Mouse (Mus musculus): Measurements from ENCODE around the gene Capn15. TPM values are rescaled to one million over a fixed set of nuclear protein-coding genes. Genes with fewer than 3 reads are reported as not detected.

The Capn15 gene
- polyA plus RNA-seq, 1 experiment from 2014 or later: 32.5 TPM

GRCm38 (mm10) chr17:25941511-25942241 lies 43.9 kb downstream of the Capn15 start:
- 3% methylated on average over 54 of the region's 54 CpGs for WGBS
- Histone ChIP-seq H3K4me1 (peaks cover 12% of the 10 kb centered on the region), H3K4me3 (peak overlapping the region; percentile 82), H3K36me3 (peaks cover 14% of the 10 kb centered on the region), H3K27me3 (no peaks in the 10 kb centered on the region), H3K9ac (peak overlapping the region; percentile 92), H3K4me2 (replicated peaks) (peak overlapping the region; percentile 68), H3K9me3 (replicated peaks) (no peaks in the 10 kb centered on the region), H3K27ac (peak overlapping the region; percentile 84)
- peak; percentile 67 for ATAC-seq (ENCODE audit: low FRiP score)

GRCm38 (mm10) chr17:25934526-25934925 lies 51.1 kb downstream of the Capn15 start:
- no peak overlapping the region for H3K9ac ChIP-seq
- no peaks in the 10 kb centered on the region for H3K27me3 ChIP-seq
- H3K4me2 ChIP-seq (replicated peaks): no peak overlapping the region
- WGBS: 90% methylated on average over 1 of the region's 1 CpGs
- H3K36me3 ChIP-seq: peaks cover 80% of the 10 kb centered on the region
- H3K9me3 ChIP-seq (replicated peaks): no peaks in the 10 kb centered on the region
- no peak for ATAC-seq (ENCODE audit: low FRiP score)
- H3K27ac ChIP-seq: no peak overlapping the region
- no peak overlapping the region for H3K4me3 ChIP-seq
- no peaks in the 10 kb centered on the region for H3K4me1 ChIP-seq

GRCm38 (mm10) chr17:25925348-25925747 lies 60.2 kb downstream of the Capn15 start:
- 82% methylated on average over 2 of the region's 2 CpGs for WGBS
- peaks cover 44% of the 10 kb centered on the region for H3K36me3 ChIP-seq
- peaks cover 4% of the 10 kb centered on the region; the same call in 1 of the 2 replicates for H3K4me1 ChIP-seq
- no peak overlapping the region for H3K4me3 ChIP-seq
- no peak overlapping the region for H3K4me2 ChIP-seq (replicated peaks)
- no peak overlapping the region for H3K9ac ChIP-seq
- no peaks in the 10 kb centered on the region for H3K9me3 ChIP-seq (replicated peaks)
- ATAC-seq (ENCODE audit: low FRiP score): no peak
- no peak overlapping the region for H3K27ac ChIP-seq
- no peaks in the 10 kb centered on the region for H3K27me3 ChIP-seq

GRCm38 (mm10) chr17:25922120-25922519 lies 63.5 kb downstream of the Capn15 start:
- Histone ChIP-seq H3K27me3 (no peaks in the 10 kb centered on the region), H3K9me3 (replicated peaks) (no peaks in the 10 kb centered on the region), H3K36me3 (peaks cover 24% of the 10 kb centered on the region), H3K4me2 (replicated peaks) (no peak overlapping the region), H3K4me1 (peaks cover 22% of the 10 kb centered on the region), H3K4me3 (no peak overlapping the region), H3K27ac (no peak overlapping the region), H3K9ac (no peak overlapping the region)
- WGBS: 83% methylated on average over 5 of the region's 5 CpGs
- ATAC-seq (ENCODE audit: low FRiP score): no peak

GRCm38 (mm10) chr17:25919786-25920642 lies 65.6 kb downstream of the Capn15 start:
- H3K4me3 ChIP-seq: peak overlapping the region; percentile 87
- H3K4me2 ChIP-seq (replicated peaks): peak overlapping the region; percentile 72
- H3K36me3 ChIP-seq: 0 out of 2 replicates have a peak, but pooled peaks cover 11% of the 10 kb centered on the region
- no peaks in the 10 kb centered on the region for H3K9me3 ChIP-seq (replicated peaks)
- H3K27ac ChIP-seq: peak overlapping the region; percentile 96
- WGBS: under 1% methylated on average over 40 of the region's 40 CpGs
- H3K9ac ChIP-seq: peak overlapping the region; percentile 84
- H3K27me3 ChIP-seq: no peaks in the 10 kb centered on the region
- peaks cover 22% of the 10 kb centered on the region for H3K4me1 ChIP-seq
- peak; percentile 99 for ATAC-seq (ENCODE audit: low FRiP score)

- Histone ChIP-seq H3K4me3 (peak within 1 kb of the TSS; percentile 87), H3K27me3 (no peaks in the 10 kb centered on the region), H3K27ac (peak within 1 kb of the TSS; percentile 96), H3K4me2 (replicated peaks) (peak within 1 kb of the TSS; percentile 78), H3K4me1 (peaks cover 22% of the 10 kb centered on the region), H3K36me3 (0 out of 2 replicates have a peak, but pooled peaks cover 11% of the 10 kb centered on the region), H3K9me3 (replicated peaks) (no peaks in the 10 kb centered on the region), H3K9ac (peak within 1 kb of the TSS; percentile 84)
- peak; percentile 1; the same call in 1 of the 2 replicates for ATAC-seq (ENCODE audit: low FRiP score)
- under 1% methylated on average over 75 of the region's 78 CpGs for WGBS
Observed at GRCm38 (mm10) chr17:25919144-25919785, 66.3 kb downstream of the Capn15 start, which contains the start of gene Rab40c. Gene Rab40c, minus strand, starts transcription at chr17:25919727.

- 84% methylated on average over 9 of the region's 9 CpGs for WGBS
- peak overlapping the region; percentile 84 for H3K9ac ChIP-seq
Observed at GRCm38 (mm10) chr17:25918037-25918750, 67.4 kb downstream of the Capn15 start.

GRCm38 (mm10) chr17:25916931-25917647 lies 68.5 kb downstream of the Capn15 start:
- Histone ChIP-seq H3K4me1 (peaks cover 22% of the 10 kb centered on the region), H3K27me3 (no peaks in the 10 kb centered on the region), H3K9me3 (replicated peaks) (no peaks in the 10 kb centered on the region), H3K36me3 (peaks cover 13% of the 10 kb centered on the region; the same call in 1 of the 2 replicates), H3K4me2 (replicated peaks) (0 out of 2 replicates have a peak overlapping the region, but pooled peaks have one; percentile 78), H3K4me3 (no peak overlapping the region), H3K9ac (no peak overlapping the region), H3K27ac (no peak overlapping the region)
- 89% methylated on average over 8 of the region's 8 CpGs for WGBS
- no peak for ATAC-seq (ENCODE audit: low FRiP score)

More at GRCm38 (mm10) chr17:25918037-25918750, 67.4 kb downstream of the Capn15 start:
- Histone ChIP-seq H3K4me1 (peaks cover 22% of the 10 kb centered on the region), H3K27ac (no peak overlapping the region), H3K36me3 (0 out of 2 replicates have a peak, but pooled peaks cover 11% of the 10 kb centered on the region), H3K4me3 (peak overlapping the region; percentile 87), H3K4me2 (replicated peaks) (peak overlapping the region; percentile 78), H3K27me3 (no peaks in the 10 kb centered on the region), H3K9me3 (replicated peaks) (no peaks in the 10 kb centered on the region)
- no peak for ATAC-seq (ENCODE audit: low FRiP score)

- WGBS: 91% methylated on average over 4 of the region's 4 CpGs
- Histone ChIP-seq H3K4me3 (no peak overlapping the region), H3K9ac (no peak overlapping the region), H3K36me3 (peaks cover 19% of the 10 kb centered on the region), H3K4me2 (replicated peaks) (no peak overlapping the region), H3K27ac (no peak overlapping the region), H3K4me1 (peaks cover 19% of the 10 kb centered on the region), H3K27me3 (no peaks in the 10 kb centered on the region), H3K9me3 (replicated peaks) (no peaks in the 10 kb centered on the region)
- ATAC-seq (ENCODE audit: low FRiP score): no peak
Observed at GRCm38 (mm10) chr17:25914295-25914694, 71.3 kb downstream of the Capn15 start.

- H3K36me3 ChIP-seq: peaks cover 19% of the 10 kb centered on the region
- 94% methylated on average over 1 of the region's 1 CpGs for WGBS
- no peaks in the 10 kb centered on the region for H3K9me3 ChIP-seq (replicated peaks)
- no peak for ATAC-seq (ENCODE audit: low FRiP score)
- H3K27ac ChIP-seq: no peak overlapping the region
- H3K27me3 ChIP-seq: no peaks in the 10 kb centered on the region
- no peak overlapping the region for H3K9ac ChIP-seq
- no peak overlapping the region for H3K4me2 ChIP-seq (replicated peaks)
- H3K4me3 ChIP-seq: no peak overlapping the region
- peaks cover 18% of the 10 kb centered on the region for H3K4me1 ChIP-seq
Observed at GRCm38 (mm10) chr17:25913877-25914275, 71.7 kb downstream of the Capn15 start.

Data from hindbrain, embryonic 12.5 days (tissue).